Mouse (Mus musculus) lung, embryonic 14.5 days (tissue): ENCODE results near the gene Usb1. TPM values are rescaled to one million over a fixed set of nuclear protein-coding genes. Genes with fewer than 3 reads are reported as not detected.
A peak's percentile ranks its signal among the peaks of the same experiment; 100 is the strongest.

ENCODE experiments used
- ATAC-seq: fragments of 200-750 bp; cut with Nextera tagmentation; 2 replicates; pipeline ENCODE4 v1.8.0; 2017; ENCODE audit warnings: mild to moderate bottlenecking, moderate TSS enrichment, moderate library complexity; ENCODE audit not compliant: insufficient read depth
- DNase-seq: peaks from one replicate; pipeline ENCODE4 v3.0.0-alpha.2; 2015
- H3K27ac ChIP-seq: fragments of 300-500 bp; sonication (generic); 2 replicates; pipeline ENCODE4 v1.5.1; 2014; ENCODE audit warnings: low read depth, mild to moderate bottlenecking, moderate library complexity
- H3K27me3 ChIP-seq: fragments of 300-500 bp; sonication (generic); 2 replicates; pipeline ENCODE4 v1.6.1; 2014; ENCODE audit warnings: low read length, control low read depth; ENCODE audit not compliant: insufficient read depth
- H3K36me3 ChIP-seq: fragments of 300-500 bp; sonication (generic); 2 replicates; pipeline ENCODE4 v1.6.1; 2014; ENCODE audit warnings: control low read depth; ENCODE audit not compliant: insufficient read depth
- H3K4me1 ChIP-seq: fragments of 300-500 bp; sonication (generic); 2 replicates; pipeline ENCODE4 v1.6.1; 2014; ENCODE audit warnings: antibody characterized with exemption, control low read depth; ENCODE audit not compliant: insufficient read depth
- H3K4me2 ChIP-seq: fragments of 300-500 bp; sonication (generic); 2 replicates; pipeline ENCODE4 v1.6.1; 2014; ENCODE audit warnings: mild to moderate bottlenecking
- H3K4me3 ChIP-seq: fragments of 300-500 bp; sonication (generic); 2 replicates; pipeline ENCODE4 v1.5.1; 2014; ENCODE audit warnings: low read depth, low read length
- H3K9ac ChIP-seq: fragments of 300-500 bp; sonication (generic); 2 replicates; pipeline ENCODE4 v1.6.1; 2014
- H3K9me3 ChIP-seq: fragments of 300-500 bp; sonication (generic); 2 replicates; pipeline ENCODE4 v1.6.1; 2016; ENCODE audit warnings: low read depth, low read length, control low read depth
- CTCF ChIP-seq: IDR thresholded peaks from 2 replicates; pipeline ENCODE4 v1.5.1; 2016; ENCODE audit warnings: antibody characterized with exemption, low read depth
- WGBS: fragments of 180-500 bp; shearing (Covaris S2); extraction: QIAGEN DNeasy Blood & Tissue Kit; methylation state at CpG from one replicate; pipeline ENCODE4 v1.1.7; 2014; 5-methylcytosine and 5-hydroxymethylcytosine counted together
- polyA plus RNA-seq: library from polyadenylated mRNA; unstranded; fragments of >200 nt; fragmentation: Nextera tagmentation; extraction: Ambion mirVana; gene quantifications from 2 replicates; pipeline ENCODE4 v1.2.1, GENCODE M21; 2014

Usb1 gene
- polyA plus RNA-seq, 1 experiment from 2014 or later = 34.0 TPM

- Histone ChIP-seq H3K36me3 (peaks cover 61% of the 10 kb centered on the region), H3K27me3 (no peaks in the 10 kb centered on the region), H3K4me3 (no peak overlapping the region), H3K4me2 (no peak overlapping the region), H3K4me1 (peaks cover 9% of the 10 kb centered on the region; the same call in 1 of the 2 replicates), H3K27ac (peak overlapping the region; percentile 8; the same call in 1 of the 2 replicates), H3K9ac (no peak overlapping the region; the same call in 1 of the 2 replicates), H3K9me3 (no peaks in the 10 kb centered on the region)
- ATAC-seq (no peak), DNase-seq (no peak)
- no peak for TF ChIP-seq CTCF
- 37% methylated on average over 5 of the region's 5 CpGs for WGBS
Measured at GRCm38 (mm10) chr8:95324646-95325045, 7.4 kb upstream of the Usb1 start.

DNA sequence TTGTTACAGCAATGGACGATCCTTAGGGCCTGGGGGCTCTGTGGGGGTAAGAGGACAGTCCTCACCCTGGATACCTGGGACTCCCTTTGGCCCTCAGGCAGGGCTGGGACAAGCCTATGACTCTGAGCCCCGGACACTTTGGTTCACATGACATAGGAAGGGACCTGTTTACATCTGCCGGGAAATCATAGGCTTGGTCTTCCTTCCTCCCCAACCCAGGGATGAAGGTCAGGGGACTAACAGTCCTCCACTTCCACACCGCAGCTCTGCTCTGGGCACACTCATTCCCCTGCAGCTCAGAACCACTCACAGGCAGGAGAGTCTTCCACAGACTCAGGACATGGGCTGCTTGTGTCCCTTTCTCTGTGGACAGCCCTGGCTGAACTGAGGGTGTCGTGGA lies 5.3 kb upstream of the Usb1 start:
- H3K9me3 ChIP-seq = no peaks in the 10 kb centered on the region
- no peak overlapping the region for H3K4me3 ChIP-seq
- 72% methylated on average over 5 of the region's 5 CpGs for WGBS
- no peak for TF ChIP-seq CTCF
- no peak overlapping the region for H3K9ac ChIP-seq
- H3K4me1 ChIP-seq = peaks cover 10% of the 10 kb centered on the region
- no peak for DNase-seq
- ATAC-seq = no peak
- H3K27ac ChIP-seq = no peak overlapping the region
- H3K36me3 ChIP-seq = peaks cover 62% of the 10 kb centered on the region
- H3K27me3 ChIP-seq = no peaks in the 10 kb centered on the region
- no peak overlapping the region for H3K4me2 ChIP-seq

DNA sequence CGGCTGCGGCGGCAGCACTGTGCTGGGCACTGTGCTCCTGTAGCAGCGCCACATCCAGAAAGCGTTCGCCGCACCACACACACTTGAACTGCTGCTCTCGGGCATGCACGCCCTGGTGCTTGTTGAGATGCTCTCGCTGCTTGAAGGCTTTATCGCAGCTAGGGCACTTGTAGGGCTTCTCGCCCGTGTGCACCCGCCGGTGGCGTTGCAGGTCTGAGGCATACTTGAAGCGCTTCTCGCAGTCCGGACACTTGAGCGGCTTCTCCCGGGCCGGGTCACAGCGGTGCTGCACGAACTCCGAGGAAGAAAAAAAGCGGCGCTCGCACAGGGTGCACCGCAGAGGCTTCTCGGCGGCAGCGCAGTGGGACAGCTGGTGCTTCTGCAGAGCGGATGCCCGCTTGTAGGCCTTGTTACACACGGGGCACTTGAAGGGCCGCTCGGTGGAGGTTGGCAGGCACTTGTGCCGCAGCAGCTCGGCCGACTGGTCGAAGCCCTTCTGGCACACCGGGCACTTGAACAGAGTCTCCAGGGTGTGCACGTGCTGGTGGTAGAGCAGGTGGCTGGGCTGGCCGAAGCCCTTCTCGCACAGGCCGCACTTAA lies 4.1 kb upstream of the Usb1 start:
- no peaks in the 10 kb centered on the region for H3K9me3 ChIP-seq
- peaks cover 10% of the 10 kb centered on the region for H3K4me1 ChIP-seq
- 84% methylated on average over 46 of the region's 46 CpGs for WGBS
- H3K9ac ChIP-seq = no peak overlapping the region
- H3K27me3 ChIP-seq = no peaks in the 10 kb centered on the region
- ATAC-seq (no peak), DNase-seq (no peak)
- no peak for TF ChIP-seq CTCF
- peaks cover 62% of the 10 kb centered on the region for H3K36me3 ChIP-seq
- H3K4me2 ChIP-seq = no peak overlapping the region
- no peak overlapping the region for H3K27ac ChIP-seq
- H3K4me3 ChIP-seq = no peak overlapping the region

DNA sequence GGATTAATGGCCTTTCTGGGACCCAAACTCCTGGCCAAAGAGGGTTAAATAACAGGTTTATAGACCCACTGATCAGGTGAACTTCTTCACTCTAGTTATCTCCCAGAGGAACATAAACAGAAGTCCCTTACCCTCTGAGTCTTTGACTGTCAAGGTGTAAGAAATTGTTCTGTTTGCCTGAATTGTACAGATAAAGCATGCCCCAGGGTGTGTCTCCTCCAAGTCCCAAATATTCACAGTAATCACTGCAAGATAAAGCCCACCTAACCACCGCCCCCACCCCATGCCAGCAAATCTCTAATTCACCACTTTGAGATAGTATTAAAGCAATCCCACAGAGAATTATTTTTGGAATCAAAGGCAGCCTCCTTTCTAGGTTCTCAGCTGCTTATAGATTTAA lies 1.7 kb upstream of the Usb1 start:
- H3K4me2 ChIP-seq = peak overlapping the region; percentile 87
- no peak for DNase-seq
- H3K4me3 ChIP-seq = peak overlapping the region; percentile 84
- ATAC-seq = no peak
- H3K27ac ChIP-seq = no peak overlapping the region
- 72% methylated on average over 1 of the region's 1 CpGs for WGBS
- no peak for TF ChIP-seq CTCF
- H3K9me3 ChIP-seq = no peaks in the 10 kb centered on the region
- peak overlapping the region; percentile 87 for H3K9ac ChIP-seq
- H3K27me3 ChIP-seq = no peaks in the 10 kb centered on the region
- peaks cover 10% of the 10 kb centered on the region for H3K4me1 ChIP-seq
- H3K36me3 ChIP-seq = peaks cover 44% of the 10 kb centered on the region

DNA sequence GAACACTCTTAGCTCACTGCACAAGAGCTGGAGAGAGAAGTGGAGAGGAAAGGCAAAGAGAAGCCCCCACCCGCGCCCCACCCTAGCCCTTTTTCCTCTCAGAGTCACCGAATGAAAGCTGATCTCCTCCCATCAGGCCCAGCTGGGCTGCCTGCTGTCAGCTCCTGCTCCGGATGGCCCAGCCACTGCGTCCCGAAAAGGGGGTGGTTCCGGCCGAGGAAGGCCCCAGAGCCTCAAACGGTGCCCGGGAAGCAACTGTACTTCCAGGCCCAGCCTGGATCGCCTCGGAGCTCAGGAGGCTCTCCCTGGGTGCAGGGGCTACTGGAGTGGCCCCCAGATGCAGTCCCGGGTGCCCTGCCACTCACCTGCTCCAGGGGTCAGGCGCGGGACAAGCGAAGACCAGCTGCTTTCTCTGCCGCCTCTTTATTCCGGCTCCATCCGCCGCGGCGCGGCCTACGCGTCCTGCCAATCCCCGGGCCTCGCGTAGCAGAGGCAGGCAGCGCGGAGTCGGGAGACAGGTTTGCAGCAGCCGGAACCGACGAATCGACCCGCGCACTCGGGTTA lies 846 bp upstream of the Usb1 start:
- under 1% methylated on average over 38 of the region's 38 CpGs for WGBS
- peak overlapping the region; percentile 87 for H3K9ac ChIP-seq
- H3K9me3 ChIP-seq = no peaks in the 10 kb centered on the region
- peaks cover 35% of the 10 kb centered on the region for H3K36me3 ChIP-seq
- peak; percentile 43 for ATAC-seq
- peak overlapping the region; percentile 98 for H3K27ac ChIP-seq
- no peak for TF ChIP-seq CTCF
- DNase-seq = peak; percentile 81
- peaks cover 10% of the 10 kb centered on the region for H3K4me1 ChIP-seq
- peak overlapping the region; percentile 84 for H3K4me3 ChIP-seq
- no peaks in the 10 kb centered on the region for H3K27me3 ChIP-seq
- peak overlapping the region; percentile 87 for H3K4me2 ChIP-seq

DNA sequence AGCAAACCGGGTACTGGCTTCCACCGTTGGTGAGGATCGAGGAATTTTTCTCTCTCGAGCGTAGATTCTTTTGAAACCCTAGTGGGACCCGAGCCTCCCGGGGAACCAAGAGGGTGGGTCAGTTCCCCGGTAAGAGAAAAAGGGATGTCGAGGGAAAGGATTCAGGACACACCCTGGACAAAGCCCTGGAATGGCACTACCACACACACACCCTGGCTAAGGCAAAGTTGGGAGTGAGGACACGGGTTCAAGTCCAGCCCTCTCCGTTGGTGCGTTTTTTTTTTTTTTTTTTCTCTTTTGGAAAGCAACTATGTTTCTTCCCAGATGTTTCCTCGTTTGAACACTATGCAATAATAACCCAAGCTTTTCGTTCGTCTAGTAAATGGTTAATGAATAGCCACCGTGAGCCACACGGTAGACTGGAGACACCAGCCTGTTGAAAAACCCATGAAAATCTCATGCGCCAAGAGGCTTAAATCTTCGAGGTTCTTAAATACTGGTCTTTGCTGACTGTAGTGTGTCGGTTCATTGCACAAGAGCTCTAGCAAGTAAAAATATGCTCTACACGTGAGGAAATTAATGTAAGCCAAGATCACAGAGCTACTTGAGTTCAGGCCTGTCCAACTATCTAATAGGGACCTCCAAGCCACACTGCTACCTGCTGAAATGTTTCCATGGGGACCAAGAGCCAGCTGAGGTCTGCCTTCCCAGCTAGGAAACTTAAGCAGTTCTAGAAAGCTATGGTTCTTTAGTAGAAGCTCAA lies 534 bp downstream of the Usb1 start:
- peak overlapping the region; percentile 87 for H3K9ac ChIP-seq
- DNase-seq = peak; percentile 27

DNA sequence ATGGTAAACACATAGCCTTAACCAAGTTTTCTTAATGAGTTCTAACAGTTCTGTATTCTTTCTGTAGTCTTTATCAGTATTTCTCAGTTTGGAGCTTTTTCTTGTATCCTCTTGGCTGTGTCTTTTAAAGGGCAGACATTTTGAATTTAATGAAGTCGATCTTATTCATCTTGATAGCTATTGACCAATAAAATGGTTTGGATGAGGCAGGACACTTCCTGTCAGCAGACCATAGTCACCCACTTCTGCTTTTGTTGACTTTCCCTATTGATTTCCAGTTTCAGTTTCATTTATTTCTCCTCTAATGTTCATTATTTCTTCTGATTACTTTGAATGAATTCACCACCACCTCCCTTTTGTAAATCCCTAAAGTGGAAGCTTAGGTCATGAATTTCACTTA lies 3.6 kb downstream of the Usb1 start:
- H3K4me3 ChIP-seq = no peak overlapping the region
- no peaks in the 10 kb centered on the region for H3K9me3 ChIP-seq
- WGBS = 87% methylated on average over 1 of the region's 1 CpGs
- peaks cover 1% of the 10 kb centered on the region for H3K4me1 ChIP-seq
- H3K27ac ChIP-seq = no peak overlapping the region
- no peak for TF ChIP-seq CTCF
- H3K9ac ChIP-seq = no peak overlapping the region
- H3K36me3 ChIP-seq = peaks cover 19% of the 10 kb centered on the region
- H3K4me2 ChIP-seq = no peak overlapping the region
- ATAC-seq (no peak), DNase-seq (no peak)
- H3K27me3 ChIP-seq = no peaks in the 10 kb centered on the region

More for the DNA sequence above, 534 bp downstream of the Usb1 start:
- Histone ChIP-seq H3K27me3 (no peaks in the 10 kb centered on the region), H3K9me3 (no peaks in the 10 kb centered on the region), H3K36me3 (peaks cover 21% of the 10 kb centered on the region), H3K27ac (peak overlapping the region; percentile 98), H3K4me1 (peaks cover 10% of the 10 kb centered on the region), H3K4me2 (peak overlapping the region; percentile 87), H3K4me3 (peak overlapping the region; percentile 84)
- peak; percentile 22 for ATAC-seq
- TF ChIP-seq CTCF = no peak
- 17% methylated on average over 21 of the region's 21 CpGs for WGBS
